Mouse (Mus musculus): ENCODE results near the gene Ptprm. TPM values are rescaled to one million over a fixed set of nuclear protein-coding genes. Genes with fewer than 3 reads are reported as not detected.
A peak's percentile ranks its signal among the peaks of the same experiment; 100 is the strongest.

Ptprm gene
- polyA plus RNA-seq, 1 experiment from 2014 or later: 17.7 TPM

DNA sequence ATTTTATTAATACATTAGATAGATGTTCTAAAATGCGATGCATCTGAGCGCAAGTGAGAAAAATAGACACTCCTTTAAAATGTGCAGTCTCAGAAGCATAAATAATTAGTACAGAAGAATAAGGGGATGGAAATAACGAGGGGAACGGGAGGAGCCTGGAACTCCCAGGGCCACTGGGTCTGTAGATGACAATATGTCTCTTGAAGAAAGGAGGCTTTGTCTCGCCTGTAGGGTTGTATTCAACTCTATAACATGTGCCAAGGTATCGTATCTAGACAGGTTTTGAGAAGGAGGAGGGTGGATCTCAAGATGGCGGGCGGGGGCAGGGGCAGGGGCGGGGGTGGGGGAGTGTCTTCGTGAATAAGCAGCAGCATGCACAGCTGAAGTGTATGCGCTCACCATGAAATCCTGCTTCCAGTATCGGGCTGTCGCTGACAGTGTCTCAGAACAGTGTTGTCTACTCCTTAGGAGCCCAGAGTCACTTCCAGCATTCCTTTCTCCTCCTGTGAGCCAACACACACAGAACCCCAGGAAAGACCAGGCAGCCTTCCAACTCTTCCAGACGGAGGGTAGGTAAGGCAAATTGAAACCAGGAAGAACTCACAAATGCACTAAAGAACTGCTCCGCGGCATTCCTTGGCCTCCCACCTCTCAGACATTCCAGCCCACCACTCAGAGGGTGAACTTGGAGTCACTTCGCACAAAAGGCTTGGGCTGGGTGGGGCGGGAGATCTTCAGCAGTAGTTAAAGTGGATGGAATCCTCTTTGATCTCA is 50.7 kb downstream of the Ptprm start:
- H3K4me3 ChIP-seq: no peak overlapping the region
- peaks cover 24% of the 10 kb centered on the region for H3K4me1 ChIP-seq
- peak; percentile 70; the same call in 1 of the 2 replicates for ATAC-seq (ENCODE audit: insufficient number of reproducible peaks, low FRiP score, low TSS enrichment, low read depth)
- no peak overlapping the region for H3K9ac ChIP-seq
- H3K4me2 ChIP-seq: peak overlapping the region; percentile 27
- H3K9me3 ChIP-seq: no peaks in the 10 kb centered on the region
- H3K36me3 ChIP-seq: no peaks in the 10 kb centered on the region
- H3K27me3 ChIP-seq: no peaks in the 10 kb centered on the region
- 52% methylated on average over 18 of the region's 18 CpGs for WGBS
- H3K27ac ChIP-seq: peak overlapping the region; percentile 74; the same call in 1 of the 2 replicates

GRCm38 (mm10) chr17:67302569-67302968 is 51.7 kb downstream of the Ptprm start:
- no peak for ATAC-seq (ENCODE audit: insufficient number of reproducible peaks, low FRiP score, low TSS enrichment, low read depth)
- 56% methylated on average over 4 of the region's 4 CpGs for WGBS
- H3K27ac ChIP-seq: no peak overlapping the region
- no peaks in the 10 kb centered on the region for H3K9me3 ChIP-seq
- no peak overlapping the region for H3K4me3 ChIP-seq
- no peak overlapping the region for H3K4me2 ChIP-seq
- no peak overlapping the region for H3K9ac ChIP-seq
- H3K27me3 ChIP-seq: no peaks in the 10 kb centered on the region
- H3K4me1 ChIP-seq: peaks cover 24% of the 10 kb centered on the region
- H3K36me3 ChIP-seq: no peaks in the 10 kb centered on the region

DNA sequence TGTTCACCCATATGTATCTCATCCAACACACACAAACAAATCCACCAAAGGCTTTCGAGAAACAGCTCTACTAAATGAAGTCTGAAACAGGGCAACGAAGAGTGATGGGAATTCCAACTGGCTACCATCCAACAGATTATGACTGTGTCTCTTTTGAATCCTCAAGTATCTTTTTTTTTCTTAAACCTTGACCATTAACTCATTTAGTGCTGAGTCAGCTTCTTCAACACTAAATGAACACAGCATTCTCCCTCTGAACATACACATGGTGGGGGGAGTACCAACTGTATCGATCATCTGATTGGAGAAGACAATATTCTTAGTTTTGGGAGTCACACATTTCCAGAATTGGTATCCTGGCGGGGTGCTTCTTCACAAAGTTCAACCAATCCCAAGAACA is 52.2 kb downstream of the Ptprm start:
- Histone ChIP-seq H3K27ac (no peak overlapping the region), H3K4me3 (no peak overlapping the region), H3K4me1 (peaks cover 24% of the 10 kb centered on the region), H3K4me2 (no peak overlapping the region), H3K9me3 (no peaks in the 10 kb centered on the region), H3K27me3 (no peaks in the 10 kb centered on the region), H3K36me3 (no peaks in the 10 kb centered on the region), H3K9ac (no peak overlapping the region)
- ATAC-seq (ENCODE audit: insufficient number of reproducible peaks, low FRiP score, low TSS enrichment, low read depth): no peak
- WGBS: 89% methylated on average over 4 of the region's 4 CpGs

GRCm38 (mm10) chr17:67301367-67301766 is 52.9 kb downstream of the Ptprm start:
- peaks cover 21% of the 10 kb centered on the region for H3K4me1 ChIP-seq
- H3K9ac ChIP-seq: no peak overlapping the region
- H3K4me2 ChIP-seq: no peak overlapping the region
- 91% methylated on average over 4 of the region's 4 CpGs for WGBS
- no peak overlapping the region for H3K4me3 ChIP-seq
- no peaks in the 10 kb centered on the region for H3K9me3 ChIP-seq
- H3K27me3 ChIP-seq: no peaks in the 10 kb centered on the region
- H3K36me3 ChIP-seq: no peaks in the 10 kb centered on the region
- no peak overlapping the region for H3K27ac ChIP-seq
- ATAC-seq (ENCODE audit: insufficient number of reproducible peaks, low FRiP score, low TSS enrichment, low read depth): no peak

DNA sequence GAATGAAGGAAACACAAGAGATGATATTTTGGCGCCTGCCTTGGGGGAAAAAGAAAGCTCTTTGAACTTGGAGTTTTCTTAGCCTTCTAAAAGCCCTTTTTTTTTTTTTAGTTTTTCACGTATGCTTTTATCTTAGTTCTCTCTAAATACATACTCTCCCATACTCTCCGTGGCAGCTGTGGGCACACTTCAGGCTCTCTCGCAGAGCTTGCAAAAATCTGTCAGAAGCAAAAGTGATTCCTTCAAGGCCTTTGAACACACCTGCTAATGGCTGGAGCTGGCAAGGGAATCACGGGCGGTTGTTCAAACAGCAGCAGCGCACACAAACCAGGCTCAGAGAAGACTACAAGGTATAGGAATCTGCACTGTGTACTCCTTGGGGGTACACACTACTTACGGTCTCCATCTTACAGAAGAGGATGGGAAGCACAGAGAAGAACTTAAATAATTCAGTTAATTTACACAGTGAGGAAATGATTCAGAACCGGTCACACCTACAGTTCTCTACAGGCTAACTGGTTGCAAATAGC is 55.9 kb downstream of the Ptprm start:
- 73% methylated on average over 9 of the region's 9 CpGs for WGBS
- Histone ChIP-seq H3K9me3 (no peaks in the 10 kb centered on the region), H3K36me3 (no peaks in the 10 kb centered on the region), H3K27ac (no peak overlapping the region), H3K9ac (no peak overlapping the region), H3K4me3 (no peak overlapping the region), H3K27me3 (no peaks in the 10 kb centered on the region), H3K4me2 (no peak overlapping the region), H3K4me1 (0 out of 2 replicates have a peak, but pooled peaks cover under 1% of the 10 kb centered on the region)
- no peak for ATAC-seq (ENCODE audit: insufficient number of reproducible peaks, low FRiP score, low TSS enrichment, low read depth)

DNA sequence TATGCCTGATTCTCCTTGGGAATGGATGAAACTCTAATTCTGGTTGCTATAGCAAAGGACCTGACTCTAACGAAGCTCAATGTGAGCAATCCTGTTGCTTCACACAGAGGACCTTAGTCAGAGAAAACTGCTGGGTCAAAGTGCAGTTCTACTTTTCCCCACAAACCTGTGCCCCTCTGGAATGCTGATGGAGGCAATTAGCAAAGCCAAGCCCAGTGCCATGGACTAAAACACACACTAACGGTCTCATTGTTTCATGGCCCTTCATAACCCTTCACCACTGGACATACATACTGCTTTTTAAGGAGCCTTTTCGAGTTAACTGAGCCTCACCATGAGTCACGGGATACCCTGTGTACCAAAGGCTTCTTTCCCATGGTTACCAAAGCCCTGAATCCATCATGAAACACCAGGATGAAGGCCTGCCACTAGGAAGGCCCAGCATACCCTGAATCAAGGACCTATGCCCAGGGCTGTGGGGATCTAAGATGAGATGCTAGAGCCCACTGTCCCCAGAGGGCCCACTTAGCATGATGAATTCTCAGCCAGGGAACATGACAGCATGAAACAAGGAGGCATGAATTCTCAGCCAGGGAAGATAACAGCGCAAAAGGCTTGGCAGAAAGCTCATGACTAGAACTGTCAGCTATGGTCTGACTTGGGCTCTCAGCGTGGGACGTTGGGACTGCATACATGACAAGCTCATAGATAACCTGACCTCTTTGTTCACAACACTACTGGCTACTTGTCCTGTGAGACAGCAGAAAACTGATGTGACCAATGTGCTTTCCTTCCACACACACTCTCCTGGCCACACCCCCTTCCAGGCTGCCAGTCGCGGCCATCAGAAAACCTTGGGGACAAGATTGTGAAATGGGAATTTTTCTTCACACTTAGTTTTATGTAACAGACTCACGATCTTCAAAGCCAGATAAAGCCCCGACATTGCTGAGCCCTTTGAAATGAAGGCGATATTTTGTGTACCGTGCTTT is 57.4 kb downstream of the Ptprm start:
- ATAC-seq (ENCODE audit: insufficient number of reproducible peaks, low FRiP score, low TSS enrichment, low read depth): no peak
- 82% methylated on average over 13 of the region's 13 CpGs for WGBS
- H3K27me3 ChIP-seq: no peaks in the 10 kb centered on the region
- no peaks in the 10 kb centered on the region for H3K36me3 ChIP-seq
- no peak overlapping the region for H3K4me3 ChIP-seq
- H3K27ac ChIP-seq: no peak overlapping the region
- H3K9me3 ChIP-seq: no peaks in the 10 kb centered on the region
- H3K9ac ChIP-seq: no peak overlapping the region
- H3K4me1 ChIP-seq: no peaks in the 10 kb centered on the region
- H3K4me2 ChIP-seq: no peak overlapping the region

GRCm38 (mm10) chr17:67290662-67291240 is 63.5 kb downstream of the Ptprm start:
- ATAC-seq (ENCODE audit: insufficient number of reproducible peaks, low FRiP score, low TSS enrichment, low read depth): no peak
- Histone ChIP-seq H3K27me3 (no peaks in the 10 kb centered on the region), H3K9me3 (no peaks in the 10 kb centered on the region), H3K4me3 (0 out of 2 replicates have a peak overlapping the region, but pooled peaks have one; percentile 11), H3K9ac (no peak overlapping the region), H3K4me2 (peak overlapping the region; percentile 17; the same call in 1 of the 2 replicates), H3K4me1 (peaks cover 11% of the 10 kb centered on the region; the same call in 1 of the 2 replicates), H3K36me3 (no peaks in the 10 kb centered on the region), H3K27ac (no peak overlapping the region; the same call in 1 of the 2 replicates)
- 11% methylated on average over 16 of the region's 16 CpGs for WGBS

- ATAC-seq (ENCODE audit: insufficient number of reproducible peaks, low FRiP score, low TSS enrichment, low read depth): no peak
- H3K27me3 ChIP-seq: no peaks in the 10 kb centered on the region
- H3K9ac ChIP-seq: no peak overlapping the region
- peaks cover 11% of the 10 kb centered on the region; the same call in 1 of the 2 replicates for H3K4me1 ChIP-seq
- no peak overlapping the region for H3K27ac ChIP-seq
- 69% methylated on average over 3 of the region's 3 CpGs for WGBS
- no peaks in the 10 kb centered on the region for H3K9me3 ChIP-seq
- H3K36me3 ChIP-seq: no peaks in the 10 kb centered on the region
- no peak overlapping the region for H3K4me2 ChIP-seq
- H3K4me3 ChIP-seq: no peak overlapping the region
Measured at GRCm38 (mm10) chr17:67287501-67287900, 66.8 kb downstream of the Ptprm start.

- 31% methylated on average over 13 of the region's 13 CpGs for WGBS
- H3K27ac ChIP-seq: no peak overlapping the region
- no peak for ATAC-seq (ENCODE audit: insufficient number of reproducible peaks, low FRiP score, low TSS enrichment, low read depth)
Measured at GRCm38 (mm10) chr17:67281640-67282170, 72.6 kb downstream of the Ptprm start.

DNA sequence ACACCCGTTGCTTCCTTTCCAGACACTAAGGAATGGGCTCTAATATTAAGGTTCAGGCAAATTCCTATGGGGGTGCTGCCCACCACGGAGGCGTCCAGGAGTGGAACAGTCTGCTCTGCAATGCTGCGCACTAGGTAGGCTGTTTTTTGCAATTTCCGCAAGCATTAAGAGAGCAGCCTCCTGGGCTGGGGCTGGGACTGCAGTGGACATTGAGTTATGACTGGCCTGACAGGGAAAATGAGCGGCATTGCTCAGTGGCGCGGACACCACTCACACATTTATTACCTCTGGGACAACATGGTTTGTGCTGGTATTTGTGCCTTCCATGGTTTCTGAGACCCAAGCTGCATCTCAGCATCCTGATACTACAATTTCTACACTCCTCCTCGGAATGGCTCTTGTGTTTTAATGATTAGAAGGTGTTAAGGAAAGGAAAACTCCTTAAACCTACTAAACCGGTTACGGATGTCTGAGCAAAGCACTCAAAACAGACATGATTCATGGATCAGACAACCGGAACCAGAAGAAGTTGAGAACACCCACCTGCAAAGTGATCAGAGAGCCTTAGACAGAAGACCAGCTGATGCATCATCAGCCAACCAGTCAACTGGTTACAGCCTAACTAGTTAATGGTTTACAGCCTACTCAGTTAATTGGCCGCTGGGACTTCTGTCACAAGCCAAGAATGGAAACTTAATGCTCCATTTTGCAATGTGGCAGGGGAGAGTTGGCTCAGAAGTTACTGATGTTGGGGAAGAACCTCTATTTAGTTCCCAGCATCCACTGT is 76.9 kb downstream of the Ptprm start:
- Histone ChIP-seq H3K9me3 (no peaks in the 10 kb centered on the region), H3K27ac (no peak overlapping the region), H3K4me1 (peaks cover 4% of the 10 kb centered on the region; the same call in 1 of the 2 replicates), H3K36me3 (no peaks in the 10 kb centered on the region), H3K9ac (no peak overlapping the region), H3K27me3 (no peaks in the 10 kb centered on the region), H3K4me2 (no peak overlapping the region), H3K4me3 (no peak overlapping the region)
- 0 out of 2 replicates have a peak, but pooled peaks have one; percentile 14 for ATAC-seq (ENCODE audit: insufficient number of reproducible peaks, low FRiP score, low TSS enrichment, low read depth)
- WGBS: 83% methylated on average over 13 of the region's 13 CpGs

More at GRCm38 (mm10) chr17:67281640-67282170, 72.6 kb downstream of the Ptprm start:
- Histone ChIP-seq H3K4me1 (no peaks in the 10 kb centered on the region), H3K4me3 (no peak overlapping the region), H3K36me3 (no peaks in the 10 kb centered on the region), H3K27me3 (no peaks in the 10 kb centered on the region), H3K9me3 (no peaks in the 10 kb centered on the region), H3K4me2 (no peak overlapping the region), H3K9ac (no peak overlapping the region)
